Mouse (Mus musculus): ENCODE measurements around the gene Tbc1d5.

GRCm38 (mm10) chr17:51043869-51044268, 135.3 kb downstream of the Tbc1d5 start:
- TF ChIP-seq CTCF (IDR thresholded peaks at IDR 0.05; ENCODE audit: control insufficient read depth, insufficient read depth, insufficient replicate concordance, low read depth, low read length) (no peak), POLR2A (IDR thresholded peaks at IDR 0.05; ENCODE audit: control insufficient read depth, low read depth, low read length) (no peak)

All from testis, adult 2 months (tissue).